Mouse (Mus musculus): ENCODE measurements around the gene Camkmt. TPM values are rescaled to one million over a fixed set of nuclear protein-coding genes. Genes with fewer than 3 reads are reported as not detected.

Gene Camkmt
- polyA plus RNA-seq, 1 experiment from 2014 or later: 13.6 TPM

DNA sequence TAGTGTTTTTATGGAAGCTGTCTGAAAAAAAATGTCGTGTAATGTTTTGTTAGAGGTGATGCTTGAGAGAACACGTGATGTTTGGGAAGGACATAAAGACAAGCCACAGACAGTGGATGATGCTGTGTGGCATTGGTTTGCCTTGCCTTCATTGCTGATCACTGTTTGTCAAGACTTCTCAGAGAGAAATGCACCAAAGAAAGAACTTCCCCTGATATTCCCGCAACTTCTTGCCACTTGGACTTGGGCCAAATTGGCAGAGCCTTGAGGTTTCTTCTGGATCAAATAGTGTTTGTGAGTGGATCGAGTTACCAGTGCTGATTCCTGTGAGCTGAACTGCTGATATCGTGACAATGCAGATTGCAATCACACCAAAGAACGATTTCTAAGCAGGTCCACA lies 405.5 kb downstream of the Camkmt start:
- Histone ChIP-seq H3K4me1 (no peaks in the 10 kb centered on the region), H3K4me2 (replicated peaks) (no peak overlapping the region), H3K27ac (no peak overlapping the region), H3K36me3 (no peaks in the 10 kb centered on the region), H3K9me3 (replicated peaks) (0 out of 2 replicates have a peak, but pooled peaks cover 10% of the 10 kb centered on the region), H3K27me3 (peaks cover 42% of the 10 kb centered on the region), H3K4me3 (no peak overlapping the region), H3K9ac (no peak overlapping the region)
- WGBS: 86% methylated on average over 6 of the region's 6 CpGs
- no peak for ATAC-seq (ENCODE audit: low FRiP score)

GRCm38 (mm10) chr17:85504888-85505287 lies 414.5 kb downstream of the Camkmt start:
- ATAC-seq (ENCODE audit: low FRiP score): no peak
- Histone ChIP-seq H3K27ac (no peak overlapping the region), H3K36me3 (no peaks in the 10 kb centered on the region), H3K4me2 (replicated peaks) (no peak overlapping the region), H3K4me1 (no peaks in the 10 kb centered on the region), H3K9me3 (replicated peaks) (0 out of 2 replicates have a peak, but pooled peaks cover 7% of the 10 kb centered on the region), H3K4me3 (no peak overlapping the region), H3K27me3 (no peaks in the 10 kb centered on the region; the same call in 1 of the 2 replicates), H3K9ac (no peak overlapping the region)

GRCm38 (mm10) chr17:85506206-85507088 lies 416.1 kb downstream of the Camkmt start:
- Histone ChIP-seq H3K27ac (no peak overlapping the region), H3K27me3 (no peaks in the 10 kb centered on the region), H3K36me3 (no peaks in the 10 kb centered on the region), H3K9ac (no peak overlapping the region), H3K4me1 (no peaks in the 10 kb centered on the region), H3K4me3 (no peak overlapping the region), H3K4me2 (replicated peaks) (no peak overlapping the region), H3K9me3 (replicated peaks) (0 out of 2 replicates have a peak, but pooled peaks cover 7% of the 10 kb centered on the region)
- no peak for ATAC-seq (ENCODE audit: low FRiP score)
- WGBS: 81% methylated on average over 15 of the region's 15 CpGs

DNA sequence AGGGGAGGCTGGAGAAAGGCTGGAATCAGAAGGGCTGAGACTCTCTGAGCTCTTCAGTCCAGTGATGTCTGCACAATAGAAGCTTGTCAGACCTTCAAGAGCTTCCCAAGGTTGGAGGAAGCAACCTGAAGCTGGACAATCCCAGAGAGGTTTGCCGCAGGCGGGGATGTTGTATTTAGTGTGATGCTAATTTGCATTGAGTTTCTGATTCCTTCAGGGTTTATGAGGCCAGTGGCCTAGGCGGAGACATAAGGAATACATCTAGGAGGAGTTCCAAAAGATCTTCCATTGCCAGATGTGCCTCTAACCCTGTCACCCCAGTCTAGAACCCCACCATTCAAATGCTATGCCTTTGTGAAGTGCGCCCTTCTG lies 416.7 kb downstream of the Camkmt start:
- no peak for ATAC-seq (ENCODE audit: low FRiP score)
- Histone ChIP-seq H3K9ac (no peak overlapping the region), H3K27me3 (no peaks in the 10 kb centered on the region), H3K9me3 (replicated peaks) (0 out of 2 replicates have a peak, but pooled peaks cover 7% of the 10 kb centered on the region), H3K4me3 (no peak overlapping the region), H3K27ac (no peak overlapping the region), H3K36me3 (no peaks in the 10 kb centered on the region), H3K4me1 (no peaks in the 10 kb centered on the region), H3K4me2 (replicated peaks) (no peak overlapping the region)
- WGBS: 83% methylated on average over 4 of the region's 4 CpGs

Other genes starting within 250 kb of the Camkmt start
- gene Ppm1b, start 133.8 kb upstream of the Camkmt start, polyA plus RNA-seq (2016; fragmentation: Nextera tagmentation; extraction: Ambion mirVana): 106 and 115 TPM in 2 replicates
- gene Slc3a1, start 62.2 kb upstream of the Camkmt start, polyA plus RNA-seq (2016; fragmentation: Nextera tagmentation; extraction: Ambion mirVana): 0.65 and 0.80 TPM in 2 replicates
- gene Prepl, start 311 bp upstream of the Camkmt start, polyA plus RNA-seq (2016; fragmentation: Nextera tagmentation; extraction: Ambion mirVana): 60.6 and 74.1 TPM in 2 replicates